Mouse (Mus musculus) cerebellum, adult 9-10 months (tissue): ENCODE data around the gene Ccnd3.

Source experiments
- DNase-seq: peaks from one replicate; pipeline ENCODE4 v3.0.0; 2022

Ccnd3 gene

GRCm38 (mm10) chr17:47504941-47505346 lies at the start of gene Ccnd3:
TSS of gene Ccnd3 (plus strand) at chr17:47505051.
- DNase-seq, result no peak

DNA sequence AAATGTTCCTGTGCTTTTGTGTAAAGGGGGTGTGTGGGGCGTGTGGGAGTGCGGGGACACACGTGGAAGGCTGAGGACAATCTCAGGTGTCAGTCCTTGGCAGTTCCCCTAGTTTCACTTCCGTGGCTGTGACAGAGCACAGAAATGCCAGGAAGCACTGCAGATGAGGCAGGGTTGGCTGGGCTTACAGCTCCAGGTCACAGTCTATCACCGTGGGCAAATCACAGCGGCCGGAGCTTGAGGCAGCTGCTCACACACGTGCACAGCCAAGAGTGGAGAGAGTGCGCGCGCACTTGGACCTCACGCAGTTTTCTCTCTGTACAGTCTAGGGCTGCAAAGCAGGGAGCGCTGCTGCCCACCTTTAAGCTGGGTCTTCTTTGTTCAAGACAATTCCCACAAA lies 46.5 kb upstream of the Ccnd3 start:
- no peak for DNase-seq

DNA sequence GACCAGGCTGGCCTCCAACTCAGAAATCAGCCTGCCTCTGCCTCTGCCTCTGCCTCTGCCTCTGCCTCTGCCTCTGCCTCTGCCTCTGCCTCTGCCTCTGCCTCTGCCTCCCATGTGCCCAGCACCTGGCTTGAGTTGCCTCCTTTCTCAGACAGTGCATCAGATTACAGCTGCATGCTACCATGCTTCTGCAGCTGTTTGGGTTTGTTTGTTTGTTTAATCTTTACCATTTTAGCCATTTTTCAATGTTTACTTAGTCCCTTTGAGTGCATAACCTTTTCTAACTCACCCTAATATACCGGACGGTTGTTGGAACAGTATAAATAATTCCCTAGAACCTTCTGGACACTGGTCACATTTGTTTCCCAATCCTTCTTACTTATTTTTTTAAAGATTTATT lies 45.9 kb upstream of the Ccnd3 start:
- DNase-seq, result no peak

DNA sequence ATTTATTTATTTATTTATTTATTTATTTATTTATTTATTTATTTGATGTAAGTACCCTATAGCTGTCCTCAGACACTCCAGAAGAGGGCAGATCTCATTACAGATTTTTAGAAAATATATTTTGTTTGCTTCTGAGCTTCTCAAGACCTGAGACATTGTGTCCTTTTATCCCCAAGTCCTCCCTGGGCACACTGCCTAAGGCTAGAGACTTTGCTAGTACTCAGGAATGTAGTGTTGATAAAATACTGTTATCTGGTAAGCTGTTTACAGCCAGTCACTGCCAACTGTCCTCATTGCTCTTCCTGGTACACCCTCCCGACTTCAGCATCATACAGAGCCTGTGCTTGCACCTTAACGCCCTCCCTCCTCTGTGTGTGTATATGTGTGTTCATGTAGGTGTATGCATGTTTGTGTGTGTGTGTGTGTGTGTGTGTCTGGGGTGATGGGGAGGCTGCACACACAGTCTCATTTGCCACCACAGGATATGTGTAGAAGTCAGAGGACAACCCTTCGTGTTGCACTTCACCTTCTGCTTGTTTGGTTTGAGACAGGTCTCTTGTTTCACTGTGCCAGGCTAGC lies 45.4 kb upstream of the Ccnd3 start:
- no peak for DNase-seq

DNA sequence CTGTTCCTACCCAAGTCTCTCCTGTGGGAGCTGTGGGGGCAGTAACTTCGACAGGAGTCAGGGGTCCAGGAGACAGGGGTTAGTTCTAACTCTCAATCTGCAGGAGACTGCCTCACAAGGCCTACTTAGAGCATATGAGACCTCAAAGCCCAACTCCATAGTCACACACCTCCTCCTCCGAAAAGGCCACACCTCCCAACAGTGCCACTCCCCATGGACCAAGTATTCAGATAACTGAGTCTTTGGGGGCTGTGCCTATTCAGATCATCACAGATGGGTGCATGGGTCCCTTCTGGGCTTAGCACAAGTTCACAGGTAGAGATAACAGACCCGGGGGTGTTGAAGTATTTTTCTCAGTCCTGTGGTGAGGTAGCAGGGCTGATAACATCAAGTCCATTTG lies 43.2 kb upstream of the Ccnd3 start:
- no peak for DNase-seq

- no peak for DNase-seq
Measured at GRCm38 (mm10) chr17:47462209-47462608, 42.6 kb upstream of the Ccnd3 start.

DNA sequence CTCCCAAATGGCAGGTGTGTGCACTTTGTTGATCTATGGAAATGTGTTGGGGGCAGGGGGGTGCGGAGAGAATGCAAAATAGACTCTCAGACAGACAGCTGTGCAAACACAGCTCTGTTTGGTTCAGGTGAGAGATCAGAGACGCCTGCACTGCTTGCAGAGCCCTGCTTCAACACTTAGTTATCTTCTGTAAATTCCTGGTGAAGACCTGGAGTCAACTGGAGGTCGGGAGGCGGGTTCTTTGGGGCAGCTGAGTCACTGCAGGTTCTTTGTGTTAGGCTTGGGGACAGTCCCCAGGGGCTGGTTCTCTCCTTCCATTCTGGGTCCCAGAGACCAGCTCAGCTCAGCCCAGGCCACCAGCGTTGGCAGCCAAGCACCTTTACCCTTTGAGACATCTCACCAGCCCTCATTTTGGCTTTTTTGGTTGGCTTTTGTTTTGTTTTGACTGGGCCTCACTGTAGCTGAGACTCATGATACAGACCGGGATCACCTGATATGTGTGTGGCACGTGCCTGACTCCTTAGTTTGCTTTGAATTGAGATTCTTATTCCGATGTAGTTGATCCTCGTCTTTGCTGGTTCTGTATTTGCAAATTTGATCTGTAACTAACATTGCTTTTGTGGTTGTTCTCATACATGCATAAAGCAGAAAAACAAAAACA lies 42.0 kb upstream of the Ccnd3 start:
- no peak for DNase-seq

DNA sequence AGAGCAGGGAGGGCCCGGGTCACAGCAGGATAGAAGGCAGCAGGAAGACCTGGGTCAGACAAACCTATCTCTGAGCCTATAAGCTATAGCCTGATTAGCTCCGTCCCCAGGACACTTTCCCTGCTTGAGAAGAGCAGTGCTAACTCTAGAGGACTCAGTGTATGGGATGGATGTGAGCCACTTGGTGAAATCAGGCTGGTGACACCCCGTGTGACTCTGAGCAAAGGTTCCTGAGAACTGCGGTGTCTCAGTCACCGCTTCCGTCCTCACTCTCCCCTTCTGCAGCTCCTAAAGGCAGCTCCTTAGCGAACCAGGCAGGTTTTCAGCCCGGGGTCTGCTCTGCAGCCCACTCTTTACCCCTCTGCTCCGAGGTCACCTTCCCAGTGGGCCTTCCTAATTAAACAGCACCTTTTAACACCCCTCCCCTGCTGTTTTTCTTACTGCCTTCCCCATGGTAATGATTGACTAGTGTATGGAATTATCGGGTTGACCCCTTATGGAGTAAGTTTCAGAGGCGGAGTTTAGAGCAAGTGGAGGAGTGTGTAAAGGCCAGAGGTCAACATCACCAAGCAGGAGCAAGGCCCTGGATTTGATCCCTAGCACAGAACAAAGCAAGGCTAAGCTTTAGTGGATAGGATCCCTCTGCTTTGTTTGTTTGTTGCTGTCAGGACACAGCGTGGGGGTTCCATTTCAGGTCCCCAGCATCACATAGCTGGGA lies 40.4 kb upstream of the Ccnd3 start:
- DNase-seq, result no peak

- no peak for DNase-seq
Measured at GRCm38 (mm10) chr17:47465016-47465415, 39.8 kb upstream of the Ccnd3 start.

GRCm38 (mm10) chr17:47466284-47466683 lies 38.6 kb upstream of the Ccnd3 start:
- DNase-seq, result no peak

- no peak for DNase-seq
Measured at GRCm38 (mm10) chr17:47467659-47468058, 37.2 kb upstream of the Ccnd3 start.

GRCm38 (mm10) chr17:47468063-47468462 lies 36.8 kb upstream of the Ccnd3 start:
- DNase-seq, result no peak

GRCm38 (mm10) chr17:47468466-47468865 lies 36.4 kb upstream of the Ccnd3 start:
- peak; percentile 30 for DNase-seq

- DNase-seq, result no peak
Measured at GRCm38 (mm10) chr17:47469642-47470041, 35.2 kb upstream of the Ccnd3 start.

DNA sequence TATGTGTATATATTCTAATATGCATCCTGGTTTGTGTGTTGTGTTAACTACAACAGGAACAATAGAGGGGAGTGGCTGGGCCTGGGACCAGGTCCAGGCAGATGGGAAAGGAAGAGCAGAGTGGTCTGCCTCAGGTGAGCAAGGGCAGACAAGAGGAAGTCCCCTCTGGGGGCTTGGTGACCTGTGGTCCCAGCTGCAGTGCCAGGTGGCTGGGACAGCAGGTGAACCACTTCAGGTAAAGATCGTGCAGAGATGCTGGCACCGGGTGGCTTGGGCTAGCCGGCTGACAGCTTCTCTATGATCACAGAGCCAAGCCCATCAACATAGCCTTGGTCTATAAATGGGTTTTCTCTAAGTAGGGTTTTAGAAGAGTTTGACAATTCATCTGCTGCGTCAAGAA lies 34.7 kb upstream of the Ccnd3 start:
- DNase-seq, result peak; percentile 81

DNA sequence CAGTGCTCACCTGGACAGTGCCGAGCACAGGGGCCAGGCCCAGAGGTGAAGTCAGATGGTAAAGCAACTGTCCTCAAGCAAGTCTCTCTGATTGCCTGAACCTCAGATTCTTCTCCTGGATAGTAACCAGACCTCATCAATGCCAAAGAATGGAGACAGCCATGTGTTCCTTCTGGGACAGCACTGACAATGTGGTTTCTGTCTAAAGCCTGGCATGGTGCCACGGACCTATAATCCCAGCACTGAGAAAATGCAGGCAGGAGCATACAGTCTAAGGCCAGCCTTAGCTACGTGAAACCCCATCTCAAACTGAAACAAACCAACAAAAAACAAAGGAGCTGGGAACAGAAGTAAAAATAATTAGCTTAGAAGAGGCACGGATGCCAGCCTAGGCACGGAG lies 34.2 kb upstream of the Ccnd3 start:
- peak; percentile 87 for DNase-seq

DNA sequence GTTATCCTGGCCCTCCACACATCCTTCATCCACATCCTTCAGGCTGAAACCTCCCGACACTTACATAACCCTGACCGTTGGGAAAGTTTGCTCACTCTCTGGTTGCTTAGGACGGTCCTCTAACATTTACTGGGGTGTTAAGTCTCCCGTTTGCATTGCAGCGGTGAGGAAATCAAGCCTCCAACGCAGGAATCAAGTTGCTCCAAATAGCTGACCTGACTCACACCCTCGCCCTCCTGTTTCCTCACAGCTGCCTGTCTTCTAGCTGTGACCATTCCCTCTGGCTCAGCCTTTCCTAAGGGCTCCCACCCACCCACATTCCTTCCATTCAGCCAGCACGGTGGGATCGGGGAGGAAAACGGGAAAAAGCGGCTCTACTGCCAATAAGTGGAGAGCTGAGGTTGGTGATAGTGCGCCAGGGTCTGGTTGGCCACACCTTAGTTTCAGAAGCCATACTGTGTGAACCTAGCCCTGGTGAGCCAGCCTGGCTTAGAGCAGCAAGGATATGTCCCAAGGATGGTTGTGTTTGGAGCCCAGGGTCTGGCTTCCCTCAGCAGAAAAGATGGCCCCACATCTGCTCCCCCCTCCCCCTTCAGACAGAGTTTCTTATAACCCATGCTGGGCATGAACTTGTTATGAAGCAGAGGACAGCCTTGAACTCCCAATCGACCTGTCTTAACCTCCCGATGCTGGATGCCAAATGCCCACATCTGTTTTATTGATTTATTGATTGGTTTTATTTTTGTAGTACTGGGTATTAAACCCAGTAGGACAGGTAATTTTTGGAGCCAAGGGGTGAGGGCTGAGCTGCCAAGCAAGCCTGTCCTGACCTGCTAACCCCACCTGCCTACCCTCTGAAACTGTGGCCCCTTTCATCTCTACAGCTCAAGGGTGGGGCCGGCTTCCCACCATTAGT lies 32.2 kb upstream of the Ccnd3 start:
- DNase-seq, result no peak

- no peak for DNase-seq
Measured at GRCm38 (mm10) chr17:47473434-47473974, 31.3 kb upstream of the Ccnd3 start.

- DNase-seq, result no peak
Measured at GRCm38 (mm10) chr17:47474250-47474649, 30.6 kb upstream of the Ccnd3 start.

DNA sequence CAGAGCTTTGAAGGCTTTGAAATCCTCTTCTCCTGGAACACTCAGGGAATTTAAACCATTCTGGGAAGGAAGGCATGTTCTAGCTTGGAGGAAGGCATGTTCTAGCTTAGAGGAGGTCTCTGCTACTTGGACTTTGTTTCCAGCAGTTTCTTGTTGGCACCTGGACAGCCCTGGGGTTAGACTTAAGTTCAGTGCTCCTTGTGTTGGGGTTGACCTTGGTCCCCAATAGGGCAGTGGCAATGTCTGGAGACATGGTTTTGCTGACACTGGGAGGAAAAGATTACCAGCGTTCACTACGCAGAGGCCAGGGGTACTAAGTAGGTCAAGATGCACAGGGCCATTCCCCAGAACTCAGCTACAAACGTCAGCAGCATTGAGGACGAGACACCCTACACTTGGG lies 29.7 kb upstream of the Ccnd3 start:
- DNase-seq, result no peak

DNA sequence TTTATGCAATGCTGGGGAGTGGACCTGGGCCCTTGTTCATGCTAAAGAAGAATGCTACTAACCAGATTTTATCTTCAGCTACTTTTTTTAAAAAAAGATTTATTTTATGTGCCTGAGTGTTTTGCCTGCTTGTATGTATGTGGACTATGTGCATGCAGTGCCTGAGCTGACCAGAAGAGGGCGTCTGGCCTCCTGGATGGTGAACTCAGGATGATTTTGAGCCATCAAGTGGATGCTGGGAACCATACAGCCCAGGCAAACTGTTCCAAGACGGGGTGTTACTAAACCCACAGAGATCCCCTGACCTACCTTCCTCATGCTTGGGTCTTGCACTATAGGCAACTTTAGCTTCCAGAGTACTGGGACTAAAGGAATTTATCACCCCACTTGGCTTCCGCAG lies 29.1 kb upstream of the Ccnd3 start:
- no peak for DNase-seq

DNA sequence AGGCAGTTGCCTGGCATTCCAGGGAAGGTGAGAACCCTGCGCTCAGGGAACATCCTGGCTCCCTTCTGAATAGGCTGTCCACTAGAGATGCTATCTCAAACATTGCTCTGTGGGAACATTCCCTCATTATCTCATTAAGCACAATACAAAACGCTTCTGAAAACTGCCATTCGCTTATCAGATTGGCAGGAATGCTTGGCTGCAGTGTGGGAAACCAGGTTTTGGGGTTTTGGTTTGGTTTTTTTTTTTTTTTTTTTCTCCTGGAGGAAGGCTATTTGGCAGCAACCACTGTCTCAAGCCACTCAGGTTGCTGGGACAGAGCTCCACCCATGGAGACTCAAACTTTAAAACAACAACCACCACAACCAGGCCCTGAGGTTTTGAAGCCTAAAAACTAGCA lies 25.0 kb upstream of the Ccnd3 start:
- DNase-seq, result no peak

- no peak for DNase-seq
Measured at GRCm38 (mm10) chr17:47482401-47482800, 22.4 kb upstream of the Ccnd3 start.
